Mouse (Mus musculus) embryonic facial prominence, embryonic 11.5 days (tissue): ENCODE measurements at regions not wholly inside any gene's neighbourhood (a gene's known extent, or its start where the extent isn't known, plus 50 kb on each side); places are given as distances from the start of the nearest gene placed in this dataset.
A peak's percentile ranks its signal among the peaks of the same experiment; 100 is the strongest.
"Not testable (repeated sequence)": the region's sequence is repeated elsewhere in the genome, so short reads cannot be mapped to it uniquely, and the experiment has no call there.

ENCODE experiments used
- ATAC-seq: fragments of 200-750 bp; cut with Nextera tagmentation; replicated peaks from 2 replicates; pipeline ENCODE4 v1.8.0; 2017; ENCODE audit warnings: low read depth; ENCODE audit not compliant: insufficient number of reproducible peaks, low FRiP score, low TSS enrichment
- DNase-seq: peaks from one replicate; pipeline ENCODE4 v3.0.0-alpha.2; 2015; ENCODE audit warnings: low spot score
- H3K27ac ChIP-seq: fragments of 300-500 bp; sonication (generic); replicated peaks from 2 replicates; pipeline ENCODE4 v1.5.1; 2014; ENCODE audit warnings: mild to moderate bottlenecking, low read depth, low read length, control low read depth
- H3K27me3 ChIP-seq: fragments of 300-500 bp; sonication (generic); 2 replicates; pipeline ENCODE4 v1.6.1; 2014; ENCODE audit warnings: mild to moderate bottlenecking, low read length, moderate library complexity, mixed read lengths; ENCODE audit not compliant: control insufficient read depth, insufficient read depth
- H3K36me3 ChIP-seq: fragments of 300-500 bp; sonication (generic); replicated peaks from 2 replicates; pipeline ENCODE4 v1.6.1; 2014; ENCODE audit warnings: low read depth, mild to moderate bottlenecking, low read length, moderate library complexity, mixed read lengths; ENCODE audit not compliant: control insufficient read depth, insufficient read depth
- H3K4me1 ChIP-seq: fragments of 300-500 bp; sonication (generic); 2 replicates; pipeline ENCODE4 v1.6.1; 2014; ENCODE audit warnings: low read length, mixed read lengths; ENCODE audit not compliant: control insufficient read depth, insufficient read depth
- H3K4me2 ChIP-seq: fragments of 300-500 bp; sonication (generic); 2 replicates; pipeline ENCODE4 v1.6.1; 2014; ENCODE audit warnings: low read depth, mild to moderate bottlenecking, control low read depth, low read length, moderate library complexity
- H3K4me3 ChIP-seq: fragments of 300-500 bp; sonication (generic); 2 replicates; pipeline ENCODE4 v1.5.1; 2014; ENCODE audit warnings: low read depth, low read length, control low read depth
- H3K9ac ChIP-seq: fragments of 300-500 bp; sonication (generic); replicated peaks from 2 replicates; pipeline ENCODE4 v1.6.1; 2014; ENCODE audit warnings: mild to moderate bottlenecking, control low read depth, low read length
- H3K9me3 ChIP-seq: fragments of 300-500 bp; sonication (generic); replicated peaks from 2 replicates; pipeline ENCODE4 v1.6.1; 2016; ENCODE audit warnings: mild to moderate bottlenecking, low read length, inconsistent platforms, mixed read lengths; ENCODE audit not compliant: control insufficient read depth
- WGBS: fragments of 180-500 bp; shearing (Covaris S2); extraction: QIAGEN DNeasy Blood & Tissue Kit; methylation state at CpG from one replicate; pipeline ENCODE4 v1.1.7; 2014; 5-methylcytosine and 5-hydroxymethylcytosine counted together

DNA sequence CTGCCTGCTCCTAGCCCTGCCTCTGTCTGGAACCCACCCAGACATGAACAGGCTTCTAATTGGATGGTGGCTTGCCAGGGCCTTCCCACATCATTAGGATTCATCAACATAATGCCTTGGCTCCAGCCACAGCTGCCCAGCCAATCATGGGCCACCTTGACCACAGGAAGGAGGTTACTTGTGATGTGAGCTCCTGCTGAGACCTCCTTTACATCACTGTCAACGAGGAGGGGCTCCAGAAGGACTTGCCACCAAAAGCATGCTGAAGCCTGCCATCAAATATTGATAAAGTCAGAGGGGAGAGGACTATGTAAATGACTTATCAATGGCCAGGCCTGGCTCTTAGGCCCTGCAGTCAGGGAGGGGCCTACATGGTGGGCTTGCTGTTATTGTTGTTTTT lies 175.6 kb downstream of the Map1s start:
- not testable (repeated sequence) for H3K4me2 ChIP-seq, H3K4me1 ChIP-seq, H3K9ac ChIP-seq, ATAC-seq, DNase-seq, H3K27ac ChIP-seq, H3K9me3 ChIP-seq, H3K27me3 ChIP-seq, H3K36me3 ChIP-seq, H3K4me3 ChIP-seq
- 9% methylated on average over 1 of the region's 1 CpGs for WGBS

- WGBS = 37% methylated on average over 1 of the region's 2 CpGs
- not testable (repeated sequence) for H3K9me3 ChIP-seq, H3K4me2 ChIP-seq, H3K9ac ChIP-seq, H3K4me3 ChIP-seq, H3K4me1 ChIP-seq, H3K27ac ChIP-seq, H3K36me3 ChIP-seq, ATAC-seq, DNase-seq, H3K27me3 ChIP-seq
Observed at GRCm38 (mm10) chr8:71127131-71127530, 145.4 kb upstream of the Myo9b start.

GRCm38 (mm10) chr8:71130411-71131261 lies 141.9 kb upstream of the Myo9b start:
- H3K27me3 ChIP-seq = no peaks in the 10 kb centered on the region
- H3K4me3 ChIP-seq = no peak overlapping the region
- H3K27ac ChIP-seq = no peak overlapping the region
- no peak overlapping the region for H3K4me2 ChIP-seq
- H3K9ac ChIP-seq = no peak overlapping the region
- no peaks in the 10 kb centered on the region for H3K9me3 ChIP-seq
- H3K36me3 ChIP-seq = no peaks in the 10 kb centered on the region
- 62% methylated on average over 4 of the region's 4 CpGs for WGBS
- H3K4me1 ChIP-seq = no peaks in the 10 kb centered on the region
- ATAC-seq (peak; percentile 79), DNase-seq (no peak)

GRCm38 (mm10) chr8:71131327-71132089 lies 141.0 kb upstream of the Myo9b start:
- Histone ChIP-seq H3K9me3 (no peaks in the 10 kb centered on the region), H3K27me3 (no peaks in the 10 kb centered on the region), H3K27ac (no peak overlapping the region), H3K4me3 (no peak overlapping the region), H3K9ac (no peak overlapping the region), H3K4me1 (no peaks in the 10 kb centered on the region), H3K36me3 (no peaks in the 10 kb centered on the region), H3K4me2 (no peak overlapping the region)
- WGBS = 91% methylated on average over 4 of the region's 4 CpGs
- DNase-seq = no peak
- ATAC-seq = peak; percentile 63

DNA sequence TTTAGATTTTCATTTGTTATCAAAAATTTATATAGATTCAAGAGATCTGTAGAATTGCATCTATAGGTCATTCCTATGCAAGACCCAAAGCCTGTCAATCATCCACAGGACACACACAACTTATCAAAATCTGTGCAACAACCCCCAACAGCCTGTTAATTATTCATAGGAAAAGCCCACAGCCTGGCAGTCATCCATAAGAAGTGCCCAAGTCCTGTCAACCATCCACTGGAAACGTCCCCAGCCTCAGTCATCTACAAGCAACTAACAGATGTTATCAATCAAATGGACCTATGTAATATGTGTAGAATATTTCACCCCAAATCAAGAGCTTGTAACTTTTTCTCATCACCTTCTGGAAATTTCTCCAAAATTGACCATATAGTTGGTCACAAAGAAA lies 139.6 kb upstream of the Myo9b start:
- not testable (repeated sequence) for H3K27ac ChIP-seq, H3K4me1 ChIP-seq, H3K9ac ChIP-seq, H3K36me3 ChIP-seq, ATAC-seq, DNase-seq, H3K4me3 ChIP-seq, H3K27me3 ChIP-seq, H3K9me3 ChIP-seq, H3K4me2 ChIP-seq
- WGBS = 46% methylated on average over 1 of the region's 1 CpGs

DNA sequence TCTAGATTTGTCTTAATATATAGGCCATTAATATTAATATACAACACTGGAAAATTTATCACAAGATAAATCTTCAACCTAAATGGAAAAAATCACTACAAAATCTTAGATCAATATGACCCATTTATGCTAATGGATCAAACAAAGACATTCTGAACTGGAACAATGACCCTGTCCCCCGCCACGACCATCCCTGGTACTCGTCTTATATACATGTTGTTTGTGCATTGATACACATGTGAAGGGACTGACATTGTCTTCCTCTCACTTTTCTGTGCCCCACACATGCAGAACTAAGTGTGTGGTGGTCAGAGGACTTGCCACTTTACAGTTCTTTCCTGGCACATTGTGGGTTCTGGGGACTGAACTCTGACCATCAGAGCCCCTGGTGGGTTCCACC lies 135.4 kb upstream of the Myo9b start:
- not testable (repeated sequence) for H3K9ac ChIP-seq, H3K4me3 ChIP-seq, H3K9me3 ChIP-seq, H3K27me3 ChIP-seq, H3K4me2 ChIP-seq, H3K4me1 ChIP-seq, H3K27ac ChIP-seq, ATAC-seq, DNase-seq, H3K36me3 ChIP-seq
- WGBS = 100% methylated on average over 1 of the region's 3 CpGs

DNA sequence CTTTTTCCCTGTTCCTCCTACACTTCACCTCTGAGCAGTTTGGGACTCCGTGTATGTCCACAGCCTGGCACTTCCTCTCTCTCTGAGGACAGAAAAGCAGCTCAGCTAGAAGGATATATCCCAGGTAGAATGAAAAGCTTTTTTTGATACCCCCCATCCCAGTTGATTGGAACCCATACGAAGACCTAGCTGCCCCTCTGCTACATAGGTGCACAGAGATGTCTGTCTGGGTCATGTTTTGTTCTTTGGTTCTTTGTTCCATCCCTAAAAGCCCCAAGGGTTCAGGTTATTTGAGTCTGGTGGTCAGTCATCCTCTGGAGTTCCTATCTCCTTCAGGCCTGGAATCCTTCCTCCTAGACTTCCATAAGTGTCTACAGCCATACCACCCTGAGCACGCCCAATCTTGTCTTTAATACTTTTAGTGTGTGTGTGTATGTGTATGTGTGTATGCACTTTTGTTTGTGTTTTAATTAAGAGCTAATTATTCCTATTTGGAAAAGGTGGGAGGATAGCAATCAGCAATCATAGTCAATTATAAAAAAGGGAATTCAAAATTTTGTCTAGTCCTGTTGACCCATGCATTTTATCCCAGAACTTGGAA lies 130.0 kb upstream of the Myo9b start:
- not testable (repeated sequence) for H3K4me3 ChIP-seq, H3K9ac ChIP-seq, H3K27me3 ChIP-seq, H3K4me1 ChIP-seq, DNase-seq, H3K27ac ChIP-seq, H3K4me2 ChIP-seq, H3K9me3 ChIP-seq, H3K36me3 ChIP-seq
- WGBS = 69% methylated on average over 3 of the region's 3 CpGs
- ATAC-seq = peak; percentile 59; the same call in 1 of the 2 replicates
